Mouse (Mus musculus) lung, postnatal 14 days (tissue): ENCODE measurements around the gene Wfdc2.
A peak's percentile ranks its signal among the peaks of the same experiment; 100 is the strongest.
"Not testable (repeated sequence)": the region's sequence is repeated elsewhere in the genome, so short reads cannot be mapped to it uniquely, and the experiment has no call there.

Experiments used
- DNase-seq: peaks from one replicate; pipeline ENCODE4 v3.0.0; 2021

The Wfdc2 gene

DNA sequence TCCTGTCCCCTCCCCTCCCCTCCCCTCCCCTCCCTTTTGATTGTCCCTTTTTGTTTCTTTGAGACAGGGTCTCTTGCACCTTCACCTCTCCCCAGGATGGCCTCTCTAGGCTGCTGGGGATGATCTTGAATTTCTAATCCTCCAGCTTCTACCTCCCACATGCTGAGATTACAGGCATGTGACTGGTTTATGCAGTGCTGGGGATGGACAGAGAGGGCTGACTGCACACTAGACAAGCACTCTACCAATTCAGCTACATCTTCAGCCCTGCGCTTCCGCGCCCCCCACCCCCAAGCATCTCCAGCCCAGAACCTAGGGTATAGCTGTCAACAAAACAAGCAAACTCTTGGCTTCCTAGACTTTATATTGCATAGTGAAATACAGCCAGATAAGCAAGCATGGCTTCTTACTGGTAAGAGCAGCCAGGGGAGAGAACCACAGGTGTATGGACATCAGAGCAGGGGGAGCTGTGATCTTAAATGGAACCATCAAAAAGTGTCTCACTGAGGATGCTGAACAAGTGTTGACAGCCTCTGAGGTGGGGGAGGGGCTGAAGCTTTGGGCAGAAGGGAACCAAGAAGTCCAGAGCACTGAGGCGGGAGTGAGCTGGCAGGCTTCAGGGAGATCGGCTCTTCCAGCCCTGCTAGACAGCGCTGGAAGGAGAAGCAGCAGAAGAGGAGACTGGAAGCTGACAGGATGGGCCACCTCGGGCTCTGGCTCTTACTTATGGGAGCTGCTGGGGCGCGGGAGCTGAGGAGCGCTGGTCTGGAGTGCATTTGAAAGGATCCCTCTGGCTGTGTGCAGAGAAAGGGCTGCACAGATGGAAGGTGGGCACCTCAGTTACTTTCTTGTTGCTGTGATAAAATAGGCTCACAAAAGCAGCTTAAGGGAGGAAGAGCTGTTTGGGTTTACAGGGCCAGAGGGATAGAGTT lies 12.0 kb upstream of the Wfdc2 start:
- DNase-seq, result no peak

DNA sequence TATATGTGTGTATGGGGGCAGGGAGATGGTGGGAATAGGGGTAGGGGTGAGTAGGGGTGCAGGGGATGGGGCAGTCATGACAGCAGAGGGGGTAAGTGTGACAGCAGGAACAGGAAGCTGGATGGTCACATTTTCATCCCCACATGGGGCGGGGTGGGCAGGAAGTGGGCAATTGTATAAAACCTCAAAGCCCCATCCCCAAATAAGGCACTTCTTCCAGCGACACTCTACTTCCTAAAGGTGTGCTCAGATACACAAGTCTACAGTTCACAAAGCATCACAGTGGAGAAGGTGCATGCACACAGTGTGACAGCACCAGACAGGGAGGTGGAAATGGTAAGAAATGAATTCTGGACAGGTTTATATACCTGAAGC lies 11.3 kb upstream of the Wfdc2 start:
- no peak for DNase-seq

DNA sequence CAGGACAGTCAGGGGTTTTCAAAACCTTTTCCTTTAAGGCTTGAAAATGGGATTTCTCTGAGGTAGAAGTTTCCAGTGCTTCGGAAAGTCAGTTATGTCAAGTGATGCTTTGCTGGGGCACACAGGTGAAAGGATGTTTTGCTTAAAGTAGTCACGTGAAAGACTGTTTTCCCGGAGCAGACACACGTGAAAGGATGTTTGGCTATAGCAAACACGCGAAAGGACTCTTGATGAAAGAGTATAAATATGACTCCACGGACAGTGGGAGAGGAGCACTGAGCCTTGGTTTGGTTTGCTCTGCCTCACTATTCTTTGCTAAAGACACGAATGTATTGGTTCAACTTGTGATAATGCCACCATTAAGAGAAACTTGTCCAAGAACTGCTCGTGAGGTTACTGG lies 10.7 kb upstream of the Wfdc2 start:
- DNase-seq, result no peak

DNA sequence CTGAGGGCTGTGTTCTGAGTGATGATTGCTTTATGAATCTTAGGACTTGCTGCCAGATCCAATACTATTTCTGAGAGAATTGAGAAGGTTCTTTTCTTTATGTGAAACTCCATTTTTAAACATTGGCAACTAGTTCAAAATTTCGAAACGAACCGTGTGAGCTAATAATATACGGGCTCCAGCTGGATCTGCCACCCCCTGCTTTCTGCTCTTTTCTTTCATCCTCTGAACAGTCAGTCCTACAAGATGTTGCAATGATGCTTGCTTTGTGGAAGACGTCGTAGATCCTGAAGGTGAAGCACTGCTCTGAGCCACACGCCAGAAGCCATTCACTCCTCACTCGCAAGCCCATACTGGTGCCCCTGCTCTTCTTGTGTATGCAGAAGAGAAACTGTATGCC lies 3.8 kb upstream of the Wfdc2 start:
- DNase-seq, result no peak

DNA sequence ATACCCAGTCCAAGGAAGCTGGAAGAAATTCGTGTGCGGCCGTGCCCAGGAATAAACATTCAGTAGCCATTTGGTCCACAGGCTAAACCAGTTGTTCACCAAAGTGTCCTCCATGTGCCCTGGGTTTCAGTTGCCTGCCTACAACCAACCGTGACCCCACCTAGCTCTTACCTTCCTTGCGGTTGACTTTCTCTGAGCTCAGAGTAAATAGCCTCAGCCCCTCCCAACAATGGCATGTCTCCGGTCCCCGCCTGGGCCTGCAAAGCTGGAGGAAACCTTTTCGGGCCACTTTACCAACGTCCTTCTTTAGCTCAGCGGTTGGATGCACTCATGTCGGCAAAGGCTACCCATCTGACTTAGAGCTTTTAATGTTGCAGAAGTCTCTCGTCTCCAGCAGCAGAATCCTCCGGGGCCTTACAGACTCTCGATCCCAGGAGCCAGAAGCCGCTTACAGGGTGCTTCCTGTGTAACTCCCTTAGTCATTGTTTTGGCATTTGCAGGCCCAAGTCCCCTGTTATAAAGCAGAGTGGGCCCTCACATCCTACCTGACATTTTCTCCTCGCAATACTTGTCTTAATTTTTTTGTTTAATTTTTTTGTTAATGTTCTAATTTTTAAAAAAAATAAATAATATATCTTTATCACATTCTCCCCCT lies 3.1 kb upstream of the Wfdc2 start:
- peak; percentile 25 for DNase-seq

DNA sequence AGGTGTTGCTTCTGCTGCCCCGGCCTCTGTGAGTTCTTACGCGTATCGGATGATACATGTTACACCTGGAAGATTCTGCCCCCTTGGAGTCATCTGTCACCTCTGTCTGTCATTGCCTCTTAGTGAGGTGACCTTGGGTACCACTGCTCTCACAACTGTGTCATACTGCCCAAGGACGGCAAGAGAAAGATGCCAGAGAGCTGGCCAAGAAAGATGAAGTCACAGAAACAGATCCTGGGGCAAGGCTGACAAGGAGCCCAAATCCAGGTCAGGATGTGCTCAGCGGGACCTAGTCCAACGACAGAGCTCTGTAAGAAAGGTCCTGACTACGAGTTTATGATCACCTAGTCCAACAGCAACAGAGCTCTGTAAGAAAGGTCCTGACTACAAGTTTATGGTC lies 2.1 kb upstream of the Wfdc2 start:
- DNase-seq, result no peak

DNA sequence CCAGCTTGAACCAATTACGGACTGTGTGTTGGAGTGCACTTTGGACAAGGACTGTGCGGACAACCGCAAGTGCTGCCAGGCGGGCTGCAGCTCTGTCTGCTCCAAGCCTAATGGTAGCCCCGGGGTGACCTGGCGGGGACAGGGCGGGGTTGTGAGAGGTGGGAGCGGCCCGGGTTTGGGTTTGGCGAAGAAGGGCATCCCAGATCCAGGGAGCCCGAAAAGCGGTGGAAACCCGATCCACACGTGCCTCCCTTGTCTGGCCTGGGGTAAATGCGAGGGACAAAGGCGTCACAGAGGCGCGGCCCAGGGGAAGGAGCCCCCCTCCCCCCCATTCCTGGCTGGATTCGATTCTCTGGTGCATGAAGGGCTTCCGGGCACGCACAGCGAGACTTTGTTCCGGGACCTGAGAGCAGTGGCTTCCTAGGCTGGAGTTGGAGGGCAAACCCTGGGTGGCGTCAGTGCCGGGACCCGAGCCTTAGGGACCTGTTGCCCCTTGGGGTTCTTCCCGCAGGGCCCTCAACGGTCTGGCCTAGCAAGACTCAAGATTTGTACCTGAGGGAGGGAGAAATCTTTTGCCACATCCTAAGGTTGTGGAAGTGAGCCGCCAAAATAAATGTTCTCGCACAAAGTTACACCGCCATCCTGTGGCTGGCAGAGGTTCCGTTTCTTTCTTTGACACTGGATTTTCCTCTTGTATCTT lies 1.3 kb downstream of the Wfdc2 start:
- DNase-seq, result peak; percentile 42

DNA sequence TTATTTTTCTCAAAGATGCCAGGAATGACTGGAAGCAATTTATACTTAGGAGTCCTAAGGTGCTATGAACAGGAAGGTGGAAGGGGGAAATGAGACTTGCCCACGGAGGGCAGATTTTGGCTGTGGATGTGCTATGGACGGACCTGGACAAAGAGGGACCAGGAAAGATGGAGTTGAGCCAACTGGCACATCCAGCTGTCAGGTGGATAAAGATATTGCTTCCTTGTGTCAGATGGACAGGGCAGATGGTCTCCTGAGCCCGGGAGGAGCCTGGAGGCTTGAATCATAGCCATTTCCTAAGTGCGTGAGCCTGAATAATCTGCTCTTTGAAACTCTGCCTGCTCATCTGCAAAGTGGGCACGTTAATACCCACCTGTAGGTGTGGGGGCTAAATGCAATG lies 2.1 kb downstream of the Wfdc2 start:
- DNase-seq, result no peak

DNA sequence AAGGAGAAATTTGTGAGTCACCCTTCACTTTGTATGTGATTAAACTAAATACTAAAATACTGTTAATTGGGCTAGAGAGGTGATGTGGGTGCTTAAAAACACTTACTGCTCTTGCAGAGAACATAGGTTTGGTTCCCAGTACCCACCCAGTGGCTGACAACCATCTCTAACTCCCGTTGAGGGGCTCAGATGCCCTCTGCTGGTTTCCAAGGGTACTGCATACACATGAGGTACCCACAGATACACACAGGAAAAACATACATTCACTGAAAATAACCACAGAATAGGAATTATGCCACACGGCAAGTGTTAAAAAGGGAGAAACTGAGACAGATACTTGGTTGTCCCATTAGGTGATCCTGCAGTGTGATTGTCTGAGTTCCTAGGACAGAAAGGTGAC lies 4.8 kb downstream of the Wfdc2 start:
- no peak for DNase-seq

DNA sequence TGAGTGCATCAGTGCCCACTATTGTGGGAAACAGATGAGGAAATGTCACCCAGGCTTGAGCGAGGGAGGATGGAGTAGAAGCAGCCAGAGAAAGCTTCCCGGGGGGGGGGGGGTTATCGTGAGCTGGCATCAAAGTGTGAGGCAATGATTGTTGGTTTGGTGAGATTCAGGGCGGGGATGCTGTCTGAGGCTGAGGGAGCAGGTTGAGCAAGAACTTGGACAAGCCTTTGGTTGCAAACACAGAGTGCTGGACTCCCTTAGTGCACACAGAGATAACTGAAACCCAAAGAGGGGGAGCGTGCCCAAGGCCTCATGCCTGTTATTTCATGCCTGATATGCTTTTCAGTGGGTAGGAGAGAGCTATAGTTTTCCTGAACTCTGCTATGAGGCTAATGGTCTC lies 5.2 kb downstream of the Wfdc2 start:
- no peak for DNase-seq

DNA sequence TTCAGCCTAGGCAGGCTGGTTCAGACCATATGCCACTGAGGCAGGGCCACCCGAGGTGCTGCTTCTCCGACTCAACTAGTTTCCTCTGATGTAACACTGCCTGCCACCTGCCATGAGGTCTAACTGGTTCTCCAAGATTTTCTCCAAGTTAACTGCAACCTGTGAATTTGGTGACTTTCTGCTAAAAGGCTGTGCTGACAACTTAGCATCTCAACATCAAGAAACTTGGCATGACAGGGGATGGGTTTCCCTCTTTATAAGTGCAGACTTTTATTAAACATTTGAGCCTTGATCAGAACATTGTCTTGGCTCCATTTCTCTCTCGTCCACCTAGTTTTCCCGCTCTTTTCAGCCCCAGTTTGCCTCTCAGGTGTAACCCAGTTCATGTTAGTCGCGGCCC lies 11.1 kb downstream of the Wfdc2 start, which contains the start of gene Spint3:
Spint3 (minus strand) TSS at position 101 of the 400 bp plus-strand sequence.
- DNase-seq, result not testable (repeated sequence)

DNA sequence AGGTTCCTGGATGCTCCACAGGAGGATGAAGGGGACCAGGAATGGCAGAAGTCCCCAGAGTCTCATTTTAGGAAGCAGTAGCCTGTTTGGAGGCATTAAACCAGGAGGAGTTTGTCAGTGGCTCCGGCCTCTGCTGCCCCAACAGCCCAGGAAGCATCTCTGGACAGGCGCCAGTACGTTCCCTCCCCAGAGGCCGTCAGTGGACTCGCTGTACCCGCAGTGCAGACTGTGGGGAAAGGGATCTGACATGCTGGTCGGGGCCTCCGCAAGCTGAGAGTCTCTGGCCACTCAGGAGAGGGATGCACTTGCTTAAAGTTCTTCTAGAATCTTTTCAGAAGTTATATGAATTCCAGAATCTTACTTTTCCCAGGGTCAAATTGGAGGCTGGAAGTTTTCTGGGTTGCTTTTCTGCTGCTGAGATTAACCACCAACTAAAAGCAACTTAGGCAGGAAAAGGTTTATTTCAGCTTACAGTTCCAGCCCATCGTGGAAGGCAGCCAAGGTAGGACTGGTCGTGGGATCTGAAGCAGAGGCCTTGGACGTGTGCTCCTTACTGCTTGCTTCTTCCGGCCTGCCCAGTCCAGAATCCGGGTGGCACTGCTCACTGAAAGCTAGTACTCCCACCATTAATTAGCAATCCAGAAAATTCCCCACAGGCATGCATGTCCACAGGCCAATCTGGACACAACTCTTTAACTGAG lies 23.0 kb downstream of the Wfdc2 start, which contains the start of gene Wfdc6a:
Wfdc6a (minus strand) TSS at position 423 of the 701 bp plus-strand sequence.
- DNase-seq, result peak; percentile 45

DNA sequence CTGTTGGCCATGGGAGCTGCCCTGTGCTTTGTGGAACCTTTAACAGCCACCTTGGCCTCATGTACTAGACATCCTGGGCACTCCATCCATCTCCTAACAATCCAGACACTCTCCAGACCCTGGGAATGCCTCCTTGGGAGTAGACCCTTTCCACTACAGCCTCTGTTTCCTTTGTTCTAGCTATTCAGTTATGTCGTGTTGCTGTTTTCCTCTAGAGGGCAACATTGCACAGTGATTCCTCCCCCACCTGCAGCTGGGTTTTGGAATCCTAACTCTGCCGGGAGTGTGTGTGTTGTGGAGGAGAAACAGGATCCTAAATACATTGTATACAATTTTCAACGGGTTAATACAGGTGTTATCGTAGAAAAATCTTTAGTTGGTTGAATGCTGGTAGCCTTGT lies 29.8 kb downstream of the Wfdc2 start:
- peak; percentile 30 for DNase-seq

DNA sequence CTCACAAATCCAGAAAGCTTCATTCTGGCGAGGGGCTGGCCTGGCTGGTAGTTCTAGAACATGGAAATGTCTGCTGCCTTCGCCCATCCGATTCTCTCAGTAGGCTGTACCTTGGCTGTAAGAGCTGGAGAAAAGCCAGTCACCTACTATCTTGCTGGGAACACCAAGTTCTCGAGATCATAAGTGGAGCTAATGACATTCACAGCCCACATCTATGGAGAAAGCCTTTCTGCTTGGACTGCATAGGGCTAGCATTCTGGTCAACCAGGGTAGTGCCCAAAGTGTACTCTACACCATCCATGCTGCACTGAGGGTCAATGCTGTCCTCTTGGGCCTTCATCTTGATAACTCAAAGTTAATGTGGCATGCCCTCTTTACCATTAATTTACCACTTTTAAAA lies 31.3 kb downstream of the Wfdc2 start, which contains the start of gene Eppin:
Eppin (minus strand) TSS at position 101 of the 400 bp plus-strand sequence.
- DNase-seq, result no peak

DNA sequence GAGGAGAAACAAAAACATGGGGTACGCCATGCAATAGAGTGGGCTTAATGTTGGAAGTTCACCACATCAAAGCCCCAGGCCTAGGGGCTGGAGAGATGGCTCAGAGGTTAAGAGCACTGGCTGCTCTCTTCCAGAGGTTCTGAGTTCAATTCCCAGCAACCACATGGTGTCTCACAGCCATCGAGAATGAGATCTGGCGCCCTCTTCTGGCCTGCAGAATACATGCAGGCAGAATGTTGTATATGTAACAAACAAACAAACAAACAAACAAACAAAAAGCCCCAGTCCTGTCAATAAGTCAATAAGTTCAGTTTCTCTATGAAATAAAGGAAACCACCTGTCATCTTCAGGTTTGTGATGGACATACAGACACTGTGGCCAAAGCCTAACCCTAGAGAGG lies 38.0 kb downstream of the Wfdc2 start:
- DNase-seq, result no peak

DNA sequence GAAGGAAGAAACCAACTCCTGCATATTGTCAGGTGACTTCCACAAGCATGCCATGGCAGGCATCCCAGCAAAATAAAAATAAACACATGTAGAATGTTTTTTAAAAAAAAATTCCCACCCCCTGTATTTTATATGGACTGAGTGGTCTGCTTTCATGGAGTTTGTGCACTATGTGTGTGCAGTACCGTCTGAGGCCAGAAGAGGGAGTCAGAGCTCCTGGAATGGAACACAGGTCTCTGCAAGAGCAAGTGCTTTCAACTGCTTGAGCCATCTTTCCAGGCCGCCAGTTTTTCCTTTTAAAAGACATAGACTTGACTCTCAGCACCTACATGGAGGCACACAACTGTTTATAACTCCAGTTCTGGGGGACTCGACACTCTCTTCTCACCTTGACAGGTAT lies 41.3 kb downstream of the Wfdc2 start:
- no peak for DNase-seq

DNA sequence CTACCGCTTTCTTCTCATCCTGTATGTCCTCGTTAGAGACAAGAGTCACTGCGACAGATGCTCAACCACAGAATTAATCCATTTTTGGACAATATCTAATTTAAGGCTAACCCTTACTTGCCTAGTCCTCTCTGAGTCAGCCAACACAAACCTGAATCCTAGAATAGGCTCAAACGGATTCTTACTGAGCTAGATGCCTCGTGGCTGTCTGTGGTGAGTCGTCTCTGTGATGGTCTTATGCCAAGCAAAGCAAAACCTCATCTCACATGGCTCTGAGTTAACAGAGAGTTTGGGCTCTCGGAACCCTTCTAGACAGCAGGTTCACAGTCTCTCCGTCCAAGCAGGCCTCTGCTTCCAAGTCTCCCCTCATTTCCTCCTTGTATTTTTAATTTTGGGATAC lies 42.2 kb downstream of the Wfdc2 start:
- no peak for DNase-seq

DNA sequence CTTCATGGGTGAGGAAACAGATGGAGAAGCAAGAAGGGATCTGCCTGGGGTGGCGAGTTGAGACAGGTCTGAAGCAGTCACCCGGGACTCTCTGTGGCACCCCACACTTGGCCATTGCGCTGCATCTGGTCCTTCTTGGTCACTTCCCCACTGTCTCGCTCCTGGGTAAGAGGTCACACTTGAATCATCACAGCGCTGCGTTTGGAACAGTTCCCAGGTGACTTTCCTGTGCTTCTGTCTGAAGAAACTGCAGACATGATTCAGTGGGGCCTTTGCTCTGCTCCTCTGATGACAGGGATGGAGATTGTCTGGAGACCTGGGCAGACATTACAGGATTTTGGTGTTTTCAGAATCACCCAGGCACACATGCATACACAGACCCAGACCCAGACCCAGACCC lies 46.6 kb downstream of the Wfdc2 start:
- DNase-seq, result no peak

DNA sequence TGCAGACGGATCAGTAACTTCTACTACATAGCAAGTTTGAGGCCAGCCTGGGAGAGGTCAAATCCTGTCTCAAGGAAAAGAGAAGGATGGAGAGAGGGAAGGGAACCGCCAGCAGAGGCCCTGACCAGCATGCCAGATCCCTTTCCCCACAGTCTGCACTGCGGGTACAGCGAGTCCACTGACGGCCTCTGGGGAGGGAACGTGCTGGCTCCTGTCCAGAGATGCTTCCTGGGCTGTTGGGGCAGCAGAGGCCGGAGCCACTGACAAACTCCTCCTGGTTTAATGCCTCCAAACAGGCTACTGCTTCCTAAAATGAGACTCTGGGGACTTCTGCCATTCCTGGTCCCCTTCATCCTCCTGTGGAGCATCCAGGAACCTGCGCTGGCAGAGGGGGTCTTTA lies 51.3 kb downstream of the Wfdc2 start, which contains the start of the genes Wfdc6b and Wfdc8:
Wfdc6b (plus strand) TSS at position 52 of the 400 bp plus-strand sequence.
Wfdc8 (minus strand) TSS at position 156 of the 400 bp plus-strand sequence.
- peak; percentile 76 for DNase-seq

DNA sequence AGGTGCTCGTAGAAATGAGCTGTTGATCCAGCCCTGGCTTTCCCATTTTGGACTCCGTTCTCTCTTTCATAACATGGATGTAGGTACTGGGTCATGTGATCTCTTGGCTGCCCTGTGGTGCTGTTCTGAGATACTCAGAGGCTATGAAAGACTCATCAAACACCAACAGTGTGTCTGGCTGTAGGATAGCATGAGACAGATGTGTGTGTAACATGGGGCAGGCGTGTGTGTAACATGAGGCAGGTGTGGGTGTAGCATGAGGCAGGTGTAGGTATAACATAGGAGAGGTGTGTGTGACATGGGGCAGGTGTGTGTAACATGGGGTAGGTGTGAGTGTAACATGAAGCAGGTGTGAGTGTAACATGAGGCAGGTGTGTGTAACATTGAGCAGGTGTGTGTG lies 53.2 kb downstream of the Wfdc2 start:
- no peak for DNase-seq
